Mouse (Mus musculus) regulatory T cell (primary cell): Measurements from ENCODE around the gene Wdr37.

Source experiments
- in situ Hi-C: fragments of 300-600 bp; cut with MboI, MseI; formaldehyde crosslinking; loops from one replicate; pipeline ENCODE4 v1.15.1; 2025; ENCODE audit warnings: high pct_unique_total_duplicates

Gene Wdr37

DNA sequence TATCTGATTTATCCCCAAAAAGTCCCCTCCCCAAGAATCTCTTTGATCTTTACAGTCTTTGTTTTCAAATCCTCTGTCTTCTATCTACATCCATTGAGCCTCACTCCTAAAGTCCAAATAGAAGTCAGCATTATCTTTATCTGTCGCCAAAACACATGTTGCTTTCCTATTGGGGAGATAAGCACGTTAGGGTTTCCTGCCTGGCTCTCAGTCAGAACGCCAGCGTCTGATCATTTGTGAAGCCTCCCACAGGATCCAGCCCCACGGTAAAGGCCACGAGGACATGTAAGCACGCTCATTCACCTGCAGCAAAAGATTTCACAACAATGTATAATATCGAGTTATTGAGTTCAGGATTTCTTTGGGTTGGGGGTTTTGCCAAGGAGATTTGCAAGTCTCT is 110.8 kb downstream of the Wdr37 start:
- in situ Hi-C loops = no loop called here
